8 mouse cellular contexts compared by ENCODE assay signal in the genomic region with DNA sequence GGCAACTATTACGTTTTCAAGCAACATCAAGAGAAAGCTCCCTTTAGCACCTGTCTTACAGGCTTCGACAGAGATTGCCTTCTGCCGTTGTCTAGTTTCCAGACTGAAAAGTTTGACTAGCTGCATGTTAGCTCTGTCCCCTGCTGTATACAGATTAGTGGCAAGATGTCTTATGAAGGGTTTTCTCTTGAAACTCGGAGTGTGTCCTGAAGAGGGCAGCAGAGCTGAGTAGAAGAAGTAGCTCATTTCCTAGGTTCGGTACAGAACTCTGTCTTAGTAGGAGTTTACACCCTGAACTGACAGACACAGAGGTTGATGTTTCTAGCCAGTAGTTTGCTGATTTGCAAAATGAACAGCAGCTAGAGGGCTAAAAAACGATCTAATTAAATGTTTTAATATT. TPM values are rescaled to one million over a fixed set of nuclear protein-coding genes. Genes with fewer than 3 reads are reported as not detected.
DNase-seq lines count a peak whose midpoint lies in the region; ATAC-seq and TF ChIP-seq lines count a peak whose summit lies in the region.

No protein-coding gene starts in this region.

- peak; percentile 86 for TF ChIP-seq CTCF in heart, adult 2 months (IDR thresholded peaks at IDR 0.05)
- peak; percentile 84 for TF ChIP-seq CTCF in layer of hippocampus, adult 2 months (conservative IDR thresholded peaks at IDR 0.05)

- H3K79me2 ChIP-seq in heart, adult 2 months (replicated peaks; ENCODE audit: control insufficient read depth, insufficient read depth, low read length), result no peaks in the 10 kb centered on the region

- peak; percentile 56 to 61 for DNase-seq in heart, adult 2 months
- DNase-seq in R1 (ENCODE audit: low read depth, low spot score), result peak; percentile 79
- peak; percentile 57 to 79 for DNase-seq in cerebellum, postnatal 25 days
- DNase-seq in layer of hippocampus, adult 2 months (ENCODE audit: low spot score in 2 of 2), result peak; percentile 41 to 60
- DNase-seq in lung, postnatal 36 days, result peak; percentile 90
- peak; percentile 46 for DNase-seq in spleen, adult 12 weeks (ENCODE audit: low spot score)

- no peak overlapping the region for H3K27ac ChIP-seq in heart, adult 2 months
- no peak overlapping the region for H3K27ac ChIP-seq in heart, embryonic 12.5 days (ENCODE audit: poor library complexity, severe bottlenecking)
- H3K27ac ChIP-seq in layer of hippocampus, adult 2 months, result no peak overlapping the region

- intact Hi-C loops in heart, adult 2 months (cut with DNase I), result loop anchor here (2.0 to 5.0 kb wide), 3 partner anchors 14 to 1048 kb away; partner anchors contain the start of genes Ccnyl1 and Creb1

- TF ChIP-seq POLR2A in heart, adult 2 months (IDR thresholded peaks at IDR 0.05; ENCODE audit: insufficient read depth, low read depth, low read length), result no peak

- TF ChIP-seq EP300 in heart, adult 2 months (IDR thresholded peaks at IDR 0.05; ENCODE audit: insufficient read depth, low read depth, low read length), result no peak

- no peak for ATAC-seq in heart, embryonic 12.5 days (ENCODE audit: insufficient number of reproducible peaks, low FRiP score)
- ATAC-seq in granulocyte monocyte progenitor cell, adult 5-6 weeks (replicated peaks; ENCODE audit: poor library complexity, severe bottlenecking), result peak; percentile 92

- H3K27me3 ChIP-seq in heart, adult 2 months (ENCODE audit: control insufficient read depth, insufficient read depth, low read length), result no peaks in the 10 kb centered on the region
- no peaks in the 10 kb centered on the region for H3K27me3 ChIP-seq in heart, embryonic 12.5 days (replicated peaks)

- H3K4me2 ChIP-seq in heart, embryonic 12.5 days, result no peak overlapping the region

- H3K4me3 ChIP-seq in heart, adult 2 months, result no peak overlapping the region
- H3K4me3 ChIP-seq in heart, embryonic 12.5 days, result no peak overlapping the region
- no peak overlapping the region for H3K4me3 ChIP-seq in layer of hippocampus, adult 2 months

- H3K9me3 ChIP-seq in heart, embryonic 12.5 days (replicated peaks), result no peaks in the 10 kb centered on the region

- H3K4me1 ChIP-seq in heart, adult 2 months (ENCODE audit: control insufficient read depth, insufficient read depth, low read length), result no peaks in the 10 kb centered on the region
- H3K4me1 ChIP-seq in heart, embryonic 12.5 days (replicated peaks), result peaks cover 4% of the 10 kb centered on the region; the same call in 1 of the 2 replicates

- no peak overlapping the region for H3K9ac ChIP-seq in heart, adult 2 months (ENCODE audit: low read depth, low read length)
- no peak overlapping the region for H3K9ac ChIP-seq in heart, embryonic 12.5 days

- 37% methylated on average over 6 of the region's 6 CpGs for WGBS in heart, adult 2 months
- WGBS in heart, embryonic 12.5 days, result 43% methylated on average over 6 of the region's 6 CpGs

- peaks cover 1% of the 10 kb centered on the region; the same call in 1 of the 2 replicates for H3K36me3 ChIP-seq in heart, adult 2 months (ENCODE audit: control insufficient read depth, insufficient read depth, low read length)
- H3K36me3 ChIP-seq in heart, embryonic 12.5 days, result peaks cover 32% of the 10 kb centered on the region

RNA-seq across cellular contexts. Expression of gene Ccnyl1, which starts 15.0 kb away (rescaled TPM):
- total RNA-seq in heart, adult 2 months (2021), result 10 to 100 TPM; 12.5 to 18.6 TPM
- polyA plus RNA-seq in heart, adult 2 months (2012; rRNA removed), result 16.0 and 20.6 TPM in 2 replicates
- polyA plus RNA-seq in heart, embryonic 12.5 days (2016; fragmentation: Nextera tagmentation; extraction: Ambion mirVana), result 4.1 and 4.2 TPM in 2 replicates
- total RNA-seq in granulocyte monocyte progenitor cell, adult 5-6 weeks (2014; fragmentation: Nextera tagmentation), result 7.6 and 7.8 TPM in 2 replicates
- total RNA-seq in granulocyte monocyte progenitor cell, adult 5-6 weeks (2017), result 5.1 and 7.6 TPM in 2 replicates
- total RNA-seq in layer of hippocampus, adult 2 months (2021), result 10 to 100 TPM; 12.9 to 14.8 TPM

RNA-seq across cellular contexts. Expression of gene Fzd5, which starts 32.3 kb away (rescaled TPM):
- 1 to 10 TPM; 3.6 to 4.4 TPM for total RNA-seq in heart, adult 2 months (2021)
- polyA plus RNA-seq in heart, adult 2 months (2012; rRNA removed), result 2.5 and 3.2 TPM in 2 replicates
- polyA plus RNA-seq in heart, embryonic 12.5 days (2016; fragmentation: Nextera tagmentation; extraction: Ambion mirVana), result 1.7 and 2.0 TPM in 2 replicates
- 1.2 and 1.6 TPM in 2 replicates for total RNA-seq in granulocyte monocyte progenitor cell, adult 5-6 weeks (2014; fragmentation: Nextera tagmentation)
- total RNA-seq in granulocyte monocyte progenitor cell, adult 5-6 weeks (2017), result 1.1 and 1.2 TPM in 2 replicates
- 1 to 10 TPM in 1 of 2 experiments, under 1 TPM in 1; 0.93 to 1.3 TPM for total RNA-seq in layer of hippocampus, adult 2 months (2021)
